Mouse (Mus musculus) erythroblast, embryonic 14.5 days (primary cell): Measurements from ENCODE around the gene Gpn2.

Experiments used
- GATA1 ChIP-seq: IDR thresholded peaks from 2 replicates; pipeline ENCODE4 v1.6.1; 2012; ENCODE audit warnings: low read length, inconsistent platforms, mixed read lengths
- TAL1 ChIP-seq: IDR thresholded peaks from 3 replicates; pipeline ENCODE4 v1.6.1; 2012; ENCODE audit warnings: low read length, inconsistent platforms, mixed read lengths

GRCm38 (mm10) chr4:133536652-133537051, 47.5 kb upstream of the Gpn2 start:
- TF ChIP-seq GATA1 = no peak
- TF ChIP-seq TAL1 = no peak
